Mouse (Mus musculus) left cerebral cortex, adult 11 months (tissue): ENCODE measurements around the gene Cfp.

Source experiments
- DNase-seq: peaks from one replicate; pipeline ENCODE4 v3.0.0; 2022; ENCODE audit warnings: low spot score

Cfp gene

DNA sequence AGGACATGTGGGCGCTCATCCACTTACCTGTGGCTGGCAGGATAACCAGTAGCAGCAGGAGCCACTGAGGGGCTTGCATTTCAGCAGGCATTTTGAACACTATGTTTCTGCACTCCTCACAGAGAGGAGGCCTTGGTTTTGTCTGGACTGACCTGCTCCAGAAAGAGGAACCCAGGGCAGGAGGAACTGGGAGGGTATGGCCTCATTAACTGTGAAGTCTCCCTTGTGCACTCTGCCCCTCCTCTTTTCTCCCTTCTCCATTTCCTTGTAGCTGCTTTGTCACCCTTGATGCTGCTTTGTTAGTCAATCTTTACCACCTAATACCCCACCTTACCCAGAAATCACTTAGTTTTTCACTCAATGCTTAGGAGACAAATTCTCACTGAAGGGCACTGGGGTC lies at the start of gene Cfp:
Gene Cfp, minus strand, starts transcription at position 192 of the 400 bp plus-strand sequence.
- DNase-seq: no peak

DNA sequence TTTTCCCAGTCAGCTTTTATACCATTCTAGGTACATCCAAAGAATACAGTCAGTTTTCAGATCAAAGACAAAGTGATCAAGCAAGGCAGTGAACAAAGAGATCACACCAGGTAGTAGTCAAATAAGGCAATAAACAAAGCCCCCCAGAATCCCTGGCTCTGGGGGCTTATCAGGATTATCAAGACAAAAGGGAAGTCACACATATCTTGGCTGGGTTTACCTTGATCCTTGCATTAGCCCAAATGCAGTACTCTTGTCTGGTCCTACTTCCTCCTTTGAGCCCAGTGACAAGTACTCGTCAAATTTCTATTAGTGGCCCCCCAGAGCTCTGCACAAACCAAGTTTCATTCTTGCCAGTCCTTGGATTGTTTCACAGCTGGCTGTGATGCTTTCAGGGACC lies 49.5 kb upstream of the Cfp start:
- DNase-seq: no peak

DNA sequence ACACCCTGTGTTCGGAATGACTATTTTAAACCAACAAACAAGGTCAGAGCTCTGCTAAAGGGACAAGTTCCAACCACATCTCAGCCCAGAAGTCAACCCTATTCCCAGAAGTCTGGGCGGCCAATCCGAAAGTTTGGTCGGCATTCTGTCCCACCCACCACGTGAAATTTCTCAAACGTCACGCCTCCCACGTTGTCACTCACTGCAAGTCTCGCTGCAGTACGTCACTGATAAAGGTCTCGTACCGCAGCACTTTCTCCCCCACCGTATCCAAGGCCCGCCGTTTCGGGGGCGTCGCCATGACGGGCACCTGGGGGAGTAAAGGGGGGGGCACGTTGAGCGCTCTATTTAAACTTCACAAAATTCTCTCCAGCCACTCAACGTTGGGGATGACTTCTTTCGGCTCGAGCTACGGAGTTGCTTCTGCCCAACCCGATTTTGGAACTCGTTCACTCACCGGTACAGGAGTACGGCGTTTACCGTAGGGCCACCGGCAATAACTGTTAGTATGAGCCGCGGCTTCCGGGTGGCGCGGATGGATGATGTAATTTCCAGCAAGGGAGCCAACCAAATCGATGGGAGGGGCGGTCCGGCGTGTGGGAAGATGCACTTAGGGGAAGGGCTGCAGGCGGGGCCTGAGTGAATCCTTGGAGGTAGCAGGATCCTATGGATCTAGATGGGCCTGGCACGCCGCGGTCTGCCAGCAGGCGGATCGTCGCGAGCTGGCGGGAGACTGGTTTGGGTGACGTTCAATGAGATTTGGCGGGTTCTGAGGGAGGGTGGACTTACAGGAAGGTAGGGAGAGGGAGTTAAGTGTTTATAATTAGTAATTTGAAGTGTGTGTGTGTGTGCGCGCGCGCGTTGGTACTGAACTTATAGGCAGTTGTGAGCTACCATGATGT lies 30.4 kb upstream of the Cfp start, which contains the start of gene Uxt:
Gene Uxt, minus strand, starts transcription at position 541 of the 902 bp plus-strand sequence.
- DNase-seq: peak; percentile 78

DNA sequence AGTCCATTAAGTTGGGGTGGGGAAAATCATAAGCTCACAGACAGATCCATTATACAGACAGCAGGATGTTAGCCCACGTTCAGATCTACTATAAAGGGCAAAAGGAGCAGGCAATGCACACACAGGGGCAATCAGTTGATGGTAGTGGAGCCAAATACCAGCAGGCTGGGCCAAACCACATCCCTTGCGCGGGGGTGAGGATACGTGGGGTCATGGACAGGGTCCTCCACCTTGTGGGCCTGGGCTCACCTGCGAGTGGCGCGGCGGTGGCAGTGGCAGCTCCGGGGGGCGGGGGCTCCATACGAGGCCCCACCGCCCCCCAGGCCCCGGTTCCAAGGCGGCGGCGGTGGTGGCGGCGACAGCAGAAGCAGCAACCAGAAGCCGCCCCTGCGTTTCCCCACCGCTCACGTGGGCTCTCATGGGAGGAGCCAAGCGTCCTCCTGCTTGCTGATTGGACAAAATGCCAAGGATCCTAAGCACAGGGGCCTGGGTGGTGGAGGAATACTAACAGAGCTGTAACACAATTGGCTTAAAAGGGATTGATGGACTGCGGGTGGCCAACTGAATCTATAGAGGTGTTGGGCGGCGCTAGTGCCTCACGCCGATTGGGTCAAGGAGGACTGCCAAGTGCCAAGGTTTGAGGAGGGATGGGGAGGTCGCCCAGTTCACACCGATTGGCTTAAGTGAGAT lies 19.0 kb upstream of the Cfp start, which contains the start of gene Elk1:
Gene Elk1, minus strand, starts transcription at position 418 of the 690 bp plus-strand sequence.
- peak; percentile 86 for DNase-seq

DNA sequence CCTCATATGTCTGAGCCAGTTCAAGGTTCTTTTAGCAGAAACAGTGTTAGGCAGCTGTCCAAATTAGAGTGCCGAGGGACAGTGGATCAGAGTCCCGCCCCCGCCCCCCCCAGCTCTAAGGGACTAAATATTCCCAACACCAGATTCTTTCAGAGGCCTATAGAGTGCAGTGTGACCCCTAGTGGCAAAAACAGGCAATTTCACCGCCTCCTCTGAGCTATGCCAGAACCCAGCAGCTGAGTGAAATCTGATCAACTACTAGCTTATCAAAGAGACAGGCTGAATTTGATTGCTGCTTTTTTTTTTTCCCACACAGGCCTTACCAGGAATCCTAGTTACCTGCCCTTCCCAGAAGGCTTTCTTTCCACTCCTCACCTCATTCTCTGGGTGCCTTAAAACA lies 14.7 kb upstream of the Cfp start:
- DNase-seq: no peak

DNA sequence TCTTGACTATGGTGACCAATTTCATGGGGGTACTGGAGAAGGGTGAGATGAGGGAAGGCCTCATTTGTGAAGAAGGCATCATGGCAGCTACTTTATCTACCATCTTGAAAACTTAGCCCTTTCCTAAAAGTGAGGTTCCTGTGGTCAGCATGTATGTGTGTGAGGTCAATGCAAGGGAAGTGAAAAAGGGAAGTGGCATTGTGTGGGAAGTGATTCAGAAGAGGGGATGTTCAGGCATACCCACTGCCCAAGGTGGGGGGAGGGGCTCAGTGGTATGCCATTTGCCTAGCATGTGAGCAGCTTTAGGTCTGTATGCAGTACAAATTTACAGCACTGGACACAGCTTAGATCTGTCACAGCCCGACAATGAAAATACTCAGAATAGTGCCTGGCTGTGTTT lies 608 bp upstream of the Cfp start:
- no peak for DNase-seq

DNA sequence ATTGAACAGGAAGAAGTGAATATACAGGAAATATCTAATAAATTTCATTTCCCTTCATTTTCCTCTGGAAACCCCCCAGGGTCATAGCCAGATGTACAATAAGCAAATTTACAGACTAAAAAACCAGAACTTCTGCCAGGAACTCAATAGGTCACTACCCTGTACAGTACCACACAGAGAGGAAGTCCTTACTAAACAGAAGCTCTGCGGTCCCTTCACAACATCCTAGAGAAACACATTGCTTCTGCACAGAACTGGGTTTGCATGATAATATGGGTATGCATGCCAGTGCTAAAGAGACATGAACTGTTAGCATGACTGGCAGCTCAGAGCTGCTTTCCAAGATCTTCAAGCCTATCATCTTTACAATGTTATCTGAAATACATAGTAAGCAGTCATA lies 1.5 kb downstream of the Cfp start:
- DNase-seq: no peak

DNA sequence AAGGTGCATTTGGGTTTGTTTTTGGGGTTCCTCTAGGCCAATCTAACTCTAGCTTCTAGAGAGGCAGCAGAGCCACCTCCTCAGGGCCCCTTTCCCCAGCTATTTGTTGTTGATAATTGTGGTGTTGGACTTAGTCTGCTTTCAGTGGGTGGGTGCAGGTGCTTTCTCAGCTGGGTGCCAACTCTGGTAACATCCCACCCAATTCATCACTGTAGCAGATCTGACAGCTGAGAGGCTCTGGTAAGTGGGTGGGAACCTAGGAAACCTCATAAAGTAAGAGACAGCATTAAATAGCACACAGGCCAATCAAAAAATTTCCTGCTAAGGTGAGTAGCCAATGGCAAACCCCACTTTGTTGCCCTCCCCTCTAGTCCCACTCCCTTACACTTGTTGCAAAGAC lies 6.4 kb downstream of the Cfp start:
- DNase-seq: no peak

DNA sequence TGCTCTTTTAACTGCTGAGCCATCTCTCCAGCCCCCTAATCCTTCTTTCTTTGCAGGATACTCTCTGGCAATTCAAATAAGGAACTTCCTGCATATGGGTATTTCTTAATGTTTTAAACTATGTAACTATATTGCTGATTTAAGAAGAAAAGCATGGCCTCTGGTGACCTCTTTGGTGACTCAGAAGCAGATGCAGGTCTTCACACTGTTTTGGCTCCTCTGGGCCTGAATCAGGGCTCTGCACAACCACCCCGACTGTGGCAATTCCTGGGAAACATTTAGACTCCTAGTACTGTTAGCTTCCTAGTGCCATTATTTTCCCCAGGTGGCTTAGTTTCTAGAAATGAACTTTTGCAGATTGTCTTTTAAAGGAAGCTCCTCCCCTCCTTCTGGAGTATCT lies 7.8 kb downstream of the Cfp start:
- DNase-seq: no peak

DNA sequence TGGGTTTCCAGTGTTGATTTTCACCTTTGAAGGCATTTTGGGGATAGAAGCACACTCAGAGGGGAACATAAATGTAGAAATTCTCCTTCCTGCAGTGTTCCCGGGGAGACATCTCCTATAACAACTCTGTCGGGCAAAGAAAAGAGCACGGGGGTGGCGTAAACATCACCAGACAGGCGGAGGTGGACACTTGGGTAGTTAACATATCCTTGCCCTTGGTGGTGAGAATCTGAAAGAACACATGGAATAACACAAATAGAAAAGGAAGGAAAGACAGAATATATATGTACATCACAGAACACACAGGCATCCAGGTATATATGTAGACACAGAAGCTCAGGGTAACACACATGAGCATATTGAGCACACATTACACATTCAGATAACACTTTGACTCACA lies 10.0 kb downstream of the Cfp start:
- peak; percentile 15 for DNase-seq

DNA sequence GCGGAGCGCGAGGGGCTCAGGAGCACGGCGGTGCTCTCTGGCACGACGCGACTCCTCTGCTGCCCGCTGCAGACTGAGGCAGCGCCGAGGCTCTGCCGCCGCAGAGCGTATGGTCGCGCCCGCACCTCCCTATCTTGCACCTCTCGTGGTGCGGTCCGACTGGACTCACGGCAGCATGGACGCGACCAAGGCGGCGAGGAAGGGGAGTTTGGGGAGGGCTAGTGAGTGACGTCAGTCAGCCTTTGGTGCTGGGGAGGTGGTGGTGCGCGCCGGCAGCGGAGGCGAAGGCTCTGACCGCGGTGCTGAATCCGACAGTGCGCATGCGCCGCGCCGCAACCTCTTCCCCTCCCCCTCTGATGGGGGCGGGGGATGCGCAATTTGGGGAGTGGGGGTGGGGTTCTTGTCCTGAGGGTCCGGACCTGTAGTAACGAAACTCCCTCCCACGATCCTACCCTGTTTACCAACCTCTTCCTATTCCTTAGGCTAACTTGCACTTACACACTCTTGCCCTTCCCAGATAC lies 10.5 kb downstream of the Cfp start, which contains the start of gene Syn1:
Gene Syn1, minus strand, starts transcription at position 161 of the 521 bp plus-strand sequence.
- DNase-seq: peak; percentile 80

DNA sequence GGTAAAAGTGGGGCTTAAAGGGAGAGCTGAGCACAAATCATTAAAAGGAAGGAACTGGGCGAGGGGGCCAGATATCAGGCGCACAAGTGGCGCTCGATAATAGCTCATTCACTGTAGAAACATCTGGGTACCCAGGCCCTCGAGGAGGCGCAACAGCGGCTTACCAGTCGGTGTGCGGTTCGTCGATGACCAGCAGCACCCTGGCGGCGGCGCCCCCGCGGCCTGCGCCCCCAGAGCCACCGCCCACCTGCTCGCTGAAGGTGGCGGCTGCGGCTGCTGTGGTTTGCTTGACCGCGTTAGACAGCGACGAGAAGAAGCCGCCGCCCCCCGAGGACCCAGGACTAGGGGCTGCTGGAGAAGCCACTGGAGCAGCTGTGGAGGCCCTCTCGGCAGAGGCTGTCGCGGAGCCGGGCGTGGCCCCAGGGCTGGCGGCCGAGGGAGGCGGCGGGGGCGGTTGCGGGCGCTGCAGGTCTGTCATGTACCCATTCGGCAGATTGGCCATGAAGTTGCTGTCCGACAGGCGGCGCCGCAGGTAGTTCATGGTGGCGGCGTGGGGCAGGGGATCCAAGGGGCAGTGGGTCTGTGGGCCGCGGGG lies 11.0 kb downstream of the Cfp start:
- no peak for DNase-seq

DNA sequence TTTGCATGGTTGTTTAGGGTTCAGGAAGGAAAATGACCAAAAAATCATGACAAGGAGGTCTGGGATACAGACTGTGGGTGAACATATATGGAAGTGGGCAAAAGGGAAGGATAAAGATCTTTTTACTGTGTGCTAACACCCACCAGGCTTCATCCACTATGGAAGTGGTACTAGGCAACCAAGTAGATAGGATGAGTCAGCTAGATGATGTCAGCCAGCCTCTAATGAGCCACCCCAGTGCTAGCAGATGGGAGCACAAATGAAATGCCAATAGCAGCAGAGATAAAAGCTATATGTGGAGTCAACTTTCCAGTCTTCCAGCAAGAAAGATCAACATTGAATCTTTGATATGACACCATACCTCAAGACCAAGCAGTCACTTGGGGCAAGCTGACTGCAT lies 16.3 kb downstream of the Cfp start:
- DNase-seq: no peak

DNA sequence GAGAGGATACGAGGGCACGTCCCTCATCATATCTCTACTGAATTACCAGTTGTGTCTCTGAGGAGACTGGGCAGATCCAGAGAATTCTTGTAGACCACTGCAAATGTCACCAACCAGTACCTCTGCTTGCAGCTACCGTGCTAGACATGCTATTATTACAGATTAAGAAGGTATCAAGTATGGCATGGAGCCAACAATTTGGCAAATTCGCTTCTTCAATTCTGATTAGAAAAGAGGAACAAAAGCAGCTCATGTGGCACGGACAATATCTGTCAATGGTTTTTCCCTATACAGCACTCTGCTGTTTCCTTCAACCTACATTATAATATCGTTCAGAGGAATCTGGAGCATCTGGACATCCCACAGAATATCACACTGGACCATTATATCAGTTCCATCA lies 17.6 kb downstream of the Cfp start:
- no peak for DNase-seq

DNA sequence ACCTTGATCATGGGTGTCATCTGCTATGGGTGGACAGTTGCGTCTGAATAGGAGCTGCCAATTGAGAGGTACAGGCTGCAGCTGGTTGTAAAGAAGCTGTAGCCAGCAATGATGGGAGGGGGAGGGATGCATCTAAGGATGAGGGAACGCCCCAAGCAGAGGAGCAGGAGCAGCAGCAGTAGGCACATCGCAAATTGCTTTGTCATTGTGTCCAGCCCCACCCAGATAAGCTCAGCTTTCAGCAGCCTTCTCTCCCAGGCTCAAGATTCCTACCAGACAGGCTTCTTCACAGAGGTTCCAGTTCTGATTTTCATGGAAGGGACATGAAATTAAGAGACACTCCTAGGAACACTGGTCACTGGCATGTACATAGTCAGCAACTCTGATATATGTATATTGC lies 21.3 kb downstream of the Cfp start:
- no peak for DNase-seq
